Mouse (Mus musculus): ENCODE measurements around the gene Nalcn. TPM values are rescaled to one million over a fixed set of nuclear protein-coding genes. Genes with fewer than 3 reads are reported as not detected.

Nalcn gene
- polyA plus RNA-seq, 1 experiment from 2014 or later = 0.09 TPM

DNA sequence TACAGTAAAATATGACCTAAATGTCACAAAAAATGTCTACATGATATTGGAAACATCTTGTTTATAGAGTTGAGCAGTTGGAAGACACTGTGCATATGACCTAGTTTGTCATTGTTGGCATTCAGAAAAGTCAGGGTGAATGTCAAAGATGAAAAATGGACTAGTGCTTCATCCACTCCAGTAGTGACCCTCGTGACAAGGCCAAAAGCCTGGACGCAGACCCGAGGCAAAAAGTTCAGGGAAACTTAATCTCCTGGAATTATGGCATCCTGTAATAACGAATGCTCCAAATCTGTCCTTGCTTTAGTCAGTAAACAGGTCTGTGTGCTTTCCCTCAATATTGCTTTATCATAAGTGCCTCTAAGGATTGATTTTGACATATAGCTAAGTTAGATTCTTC, 51.6 kb downstream of the Nalcn start:
- H3K4me2 ChIP-seq = no peak overlapping the region
- no peak overlapping the region for H3K9ac ChIP-seq
- no peak overlapping the region for H3K4me3 ChIP-seq
- H3K9me3 ChIP-seq (replicated peaks) = no peaks in the 10 kb centered on the region
- H3K27me3 ChIP-seq (replicated peaks) = no peaks in the 10 kb centered on the region
- 75% methylated on average over 4 of the region's 4 CpGs for WGBS
- no peaks in the 10 kb centered on the region for H3K4me1 ChIP-seq (replicated peaks)
- no peaks in the 10 kb centered on the region for H3K36me3 ChIP-seq
- no peak for ATAC-seq (ENCODE audit: insufficient number of reproducible peaks, low FRiP score)
- H3K27ac ChIP-seq (ENCODE audit: poor library complexity, severe bottlenecking) = no peak overlapping the region

DNA sequence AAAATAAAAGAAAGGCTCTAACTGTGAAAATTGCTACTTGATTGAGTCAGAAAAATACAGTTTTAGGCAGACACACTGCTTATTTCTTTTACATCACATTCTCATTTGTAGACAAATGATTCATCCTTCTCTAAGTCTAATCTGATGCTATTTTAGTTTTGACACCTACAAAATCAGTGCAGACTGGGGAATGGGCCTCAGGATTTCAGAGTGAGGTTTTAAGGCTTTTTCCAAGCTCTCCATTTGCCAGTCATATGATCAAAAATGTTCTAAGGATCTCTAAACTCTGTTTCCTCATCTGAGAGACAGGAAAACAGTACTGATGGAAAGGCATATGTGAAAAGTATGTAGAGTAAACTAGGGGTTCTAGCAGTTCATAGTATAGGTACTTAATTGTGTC, 52.0 kb downstream of the Nalcn start:
- H3K4me3 ChIP-seq = no peak overlapping the region
- no peaks in the 10 kb centered on the region for H3K9me3 ChIP-seq (replicated peaks)
- H3K9ac ChIP-seq = no peak overlapping the region
- no peak for ATAC-seq (ENCODE audit: insufficient number of reproducible peaks, low FRiP score)
- H3K36me3 ChIP-seq = no peaks in the 10 kb centered on the region
- H3K27me3 ChIP-seq (replicated peaks) = no peaks in the 10 kb centered on the region
- H3K27ac ChIP-seq (ENCODE audit: poor library complexity, severe bottlenecking) = no peak overlapping the region
- no peaks in the 10 kb centered on the region for H3K4me1 ChIP-seq (replicated peaks)
- no peak overlapping the region for H3K4me2 ChIP-seq

DNA sequence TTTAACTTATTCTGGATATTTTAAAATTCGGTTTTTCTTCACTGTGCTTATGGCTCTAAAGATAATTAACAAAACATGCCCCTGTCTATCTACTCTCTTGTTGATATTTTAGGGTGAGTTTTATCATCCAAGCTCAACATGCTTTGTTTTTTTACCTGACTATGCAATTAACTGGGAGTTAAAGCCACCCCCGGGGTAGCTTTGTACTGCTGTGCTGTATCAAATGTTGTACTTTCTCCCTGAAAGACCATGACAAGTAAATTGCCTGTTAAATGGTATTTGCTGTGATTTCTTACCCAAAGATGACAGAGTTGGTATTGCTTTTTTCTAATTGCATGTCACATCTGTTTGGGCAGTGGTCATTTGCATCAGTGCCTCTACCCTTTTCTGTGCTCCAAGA, 60.3 kb downstream of the Nalcn start:
- Histone ChIP-seq H3K9me3 (replicated peaks) (no peaks in the 10 kb centered on the region), H3K36me3 (no peaks in the 10 kb centered on the region), H3K4me3 (no peak overlapping the region), H3K27ac (ENCODE audit: poor library complexity, severe bottlenecking) (no peak overlapping the region), H3K4me1 (replicated peaks) (no peaks in the 10 kb centered on the region), H3K9ac (no peak overlapping the region), H3K27me3 (replicated peaks) (no peaks in the 10 kb centered on the region), H3K4me2 (no peak overlapping the region)
- ATAC-seq (ENCODE audit: insufficient number of reproducible peaks, low FRiP score) = no peak
- WGBS = 56% methylated on average over 2 of the region's 2 CpGs

DNA sequence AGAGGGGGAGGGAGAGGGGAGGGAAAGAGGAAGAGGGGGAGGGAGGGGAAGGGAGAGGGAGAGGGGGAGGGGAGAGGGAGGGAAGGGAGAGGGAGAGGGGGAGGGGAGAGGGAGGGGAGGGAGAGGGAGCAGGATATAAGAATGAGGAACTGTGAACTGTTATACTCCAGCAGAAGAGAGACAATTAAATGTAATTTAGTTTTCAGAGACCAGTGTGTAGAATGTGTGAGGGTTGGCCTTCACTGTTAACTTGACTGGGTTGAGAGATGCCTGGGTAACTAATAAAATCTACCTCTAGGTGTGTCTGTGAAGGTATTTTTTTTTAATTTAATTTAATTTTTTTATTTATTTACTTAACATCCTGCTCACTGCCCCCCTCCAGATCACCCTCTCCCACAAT, 71.4 kb downstream of the Nalcn start:
- Histone ChIP-seq H3K36me3 (no peaks in the 10 kb centered on the region), H3K4me2 (no peak overlapping the region), H3K9me3 (replicated peaks) (no peaks in the 10 kb centered on the region), H3K9ac (no peak overlapping the region), H3K27me3 (replicated peaks) (no peaks in the 10 kb centered on the region), H3K4me3 (no peak overlapping the region), H3K4me1 (replicated peaks) (no peaks in the 10 kb centered on the region), H3K27ac (ENCODE audit: poor library complexity, severe bottlenecking) (no peak overlapping the region)
- no peak for ATAC-seq (ENCODE audit: insufficient number of reproducible peaks, low FRiP score)

GRCm38 (mm10) chr14:123554936-123555335, 72.0 kb downstream of the Nalcn start:
- no peak overlapping the region for H3K27ac ChIP-seq (ENCODE audit: poor library complexity, severe bottlenecking)
- H3K4me3 ChIP-seq = no peak overlapping the region
- H3K9me3 ChIP-seq (replicated peaks) = no peaks in the 10 kb centered on the region
- no peak overlapping the region for H3K9ac ChIP-seq
- H3K4me2 ChIP-seq = no peak overlapping the region
- no peaks in the 10 kb centered on the region for H3K36me3 ChIP-seq
- no peak for ATAC-seq (ENCODE audit: insufficient number of reproducible peaks, low FRiP score)
- WGBS = 56% methylated on average over 4 of the region's 4 CpGs
- H3K27me3 ChIP-seq (replicated peaks) = no peaks in the 10 kb centered on the region
- H3K4me1 ChIP-seq (replicated peaks) = no peaks in the 10 kb centered on the region

DNA sequence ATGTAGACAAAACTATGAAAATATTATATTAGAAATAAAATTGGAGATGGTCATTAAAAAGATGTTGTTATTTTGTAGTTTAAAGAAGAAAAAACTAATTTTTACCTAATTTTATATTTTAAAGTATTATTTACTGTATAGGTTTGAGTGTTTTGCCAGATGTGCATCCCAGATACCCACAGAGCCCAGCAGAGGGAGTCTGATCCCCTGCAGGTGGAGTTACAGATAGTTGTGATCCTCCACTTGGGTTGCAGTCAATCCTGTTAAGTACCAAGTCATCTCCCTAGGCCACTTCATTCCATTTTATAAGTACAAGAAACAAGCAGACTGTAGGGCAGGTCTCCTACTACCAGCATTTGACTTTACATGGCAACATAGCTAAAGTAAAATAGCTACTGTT, 84.6 kb downstream of the Nalcn start:
- Histone ChIP-seq H3K9ac (no peak overlapping the region), H3K27me3 (replicated peaks) (no peaks in the 10 kb centered on the region), H3K36me3 (no peaks in the 10 kb centered on the region), H3K9me3 (replicated peaks) (no peaks in the 10 kb centered on the region), H3K4me1 (replicated peaks) (no peaks in the 10 kb centered on the region), H3K27ac (ENCODE audit: poor library complexity, severe bottlenecking) (no peak overlapping the region), H3K4me3 (no peak overlapping the region), H3K4me2 (no peak overlapping the region)
- ATAC-seq (ENCODE audit: insufficient number of reproducible peaks, low FRiP score) = no peak

- Histone ChIP-seq H3K9me3 (replicated peaks) (no peaks in the 10 kb centered on the region), H3K27me3 (replicated peaks) (no peaks in the 10 kb centered on the region), H3K4me3 (no peak overlapping the region), H3K4me2 (no peak overlapping the region), H3K9ac (no peak overlapping the region), H3K27ac (ENCODE audit: poor library complexity, severe bottlenecking) (no peak overlapping the region), H3K4me1 (replicated peaks) (no peaks in the 10 kb centered on the region), H3K36me3 (no peaks in the 10 kb centered on the region)
- 79% methylated on average over 2 of the region's 2 CpGs for WGBS
- no peak for ATAC-seq (ENCODE audit: insufficient number of reproducible peaks, low FRiP score)
These were observed 91.3 kb downstream of the Nalcn start for GRCm38 (mm10) chr14:123535636-123536035.

DNA sequence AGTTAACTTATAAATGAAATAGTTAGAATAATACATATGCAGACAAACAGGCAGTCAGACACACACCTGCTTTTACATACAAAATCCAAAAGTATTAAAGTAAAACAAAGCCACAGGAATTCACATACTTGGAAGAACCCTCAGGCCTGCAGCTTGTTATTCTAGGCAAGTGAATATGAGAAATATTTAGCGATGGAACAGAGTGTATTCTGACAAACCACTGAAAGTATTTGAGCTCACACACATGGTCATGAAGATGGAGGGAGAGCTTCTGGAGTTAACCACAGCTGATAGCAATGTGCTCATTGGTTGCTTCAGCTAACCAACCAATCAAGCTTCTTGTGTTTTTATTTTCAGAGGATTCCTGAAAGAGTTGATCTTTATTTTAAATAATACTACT, 93.9 kb downstream of the Nalcn start:
- Histone ChIP-seq H3K4me1 (replicated peaks) (no peaks in the 10 kb centered on the region), H3K27me3 (replicated peaks) (no peaks in the 10 kb centered on the region), H3K9ac (no peak overlapping the region), H3K4me3 (no peak overlapping the region), H3K27ac (ENCODE audit: poor library complexity, severe bottlenecking) (no peak overlapping the region), H3K36me3 (no peaks in the 10 kb centered on the region), H3K9me3 (replicated peaks) (no peaks in the 10 kb centered on the region), H3K4me2 (no peak overlapping the region)
- WGBS = 76% methylated on average over 1 of the region's 1 CpGs
- no peak for ATAC-seq (ENCODE audit: insufficient number of reproducible peaks, low FRiP score)

DNA sequence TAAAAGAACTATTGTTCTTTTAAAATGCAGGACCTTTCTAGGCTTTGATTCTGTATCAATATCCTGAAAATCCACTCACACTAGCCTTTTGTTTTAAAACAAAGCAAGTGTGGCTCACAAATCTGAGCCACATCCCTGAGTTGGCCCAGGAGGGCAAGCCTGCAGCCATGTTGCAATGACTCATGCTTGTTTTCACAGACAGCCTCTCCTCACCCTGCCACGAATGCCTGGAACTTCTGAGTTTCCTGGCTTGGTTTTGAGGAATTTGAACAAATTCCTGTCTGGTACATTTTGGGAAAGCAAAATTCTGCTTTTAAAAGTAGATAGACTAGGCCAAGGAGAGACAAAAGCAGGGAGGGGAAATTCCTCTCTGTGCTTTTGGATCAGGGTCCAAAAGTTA, 95.7 kb downstream of the Nalcn start:
- Histone ChIP-seq H3K9ac (no peak overlapping the region), H3K9me3 (replicated peaks) (no peaks in the 10 kb centered on the region), H3K4me1 (replicated peaks) (no peaks in the 10 kb centered on the region), H3K27me3 (replicated peaks) (no peaks in the 10 kb centered on the region), H3K27ac (ENCODE audit: poor library complexity, severe bottlenecking) (no peak overlapping the region), H3K4me3 (no peak overlapping the region), H3K36me3 (no peaks in the 10 kb centered on the region), H3K4me2 (no peak overlapping the region)
- WGBS = 30% methylated on average over 1 of the region's 1 CpGs
- no peak for ATAC-seq (ENCODE audit: insufficient number of reproducible peaks, low FRiP score)

DNA sequence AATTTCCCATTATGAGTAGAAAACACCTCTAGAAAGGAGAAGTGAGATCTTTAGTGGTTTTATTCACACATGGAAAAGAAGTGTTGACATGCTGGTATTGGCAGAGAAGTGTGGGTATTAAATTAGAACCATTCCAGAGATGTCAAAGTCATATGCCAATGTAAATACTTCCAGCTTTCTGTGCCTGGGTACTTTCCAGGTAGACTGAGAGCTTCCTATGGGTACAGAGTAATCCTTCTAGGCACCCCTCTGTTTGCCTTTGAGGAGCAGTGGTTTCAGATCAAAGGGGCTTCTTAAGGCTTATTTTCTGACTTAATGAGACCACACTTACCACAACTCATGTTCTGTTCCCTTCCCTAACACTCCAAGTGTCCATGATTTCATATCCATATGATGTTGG, 97.8 kb downstream of the Nalcn start:
- Histone ChIP-seq H3K27me3 (replicated peaks) (no peaks in the 10 kb centered on the region), H3K36me3 (no peaks in the 10 kb centered on the region), H3K4me1 (replicated peaks) (no peaks in the 10 kb centered on the region), H3K9ac (no peak overlapping the region), H3K4me3 (no peak overlapping the region), H3K4me2 (no peak overlapping the region), H3K9me3 (replicated peaks) (no peaks in the 10 kb centered on the region), H3K27ac (ENCODE audit: poor library complexity, severe bottlenecking) (no peak overlapping the region)
- no peak for ATAC-seq (ENCODE audit: insufficient number of reproducible peaks, low FRiP score)

DNA sequence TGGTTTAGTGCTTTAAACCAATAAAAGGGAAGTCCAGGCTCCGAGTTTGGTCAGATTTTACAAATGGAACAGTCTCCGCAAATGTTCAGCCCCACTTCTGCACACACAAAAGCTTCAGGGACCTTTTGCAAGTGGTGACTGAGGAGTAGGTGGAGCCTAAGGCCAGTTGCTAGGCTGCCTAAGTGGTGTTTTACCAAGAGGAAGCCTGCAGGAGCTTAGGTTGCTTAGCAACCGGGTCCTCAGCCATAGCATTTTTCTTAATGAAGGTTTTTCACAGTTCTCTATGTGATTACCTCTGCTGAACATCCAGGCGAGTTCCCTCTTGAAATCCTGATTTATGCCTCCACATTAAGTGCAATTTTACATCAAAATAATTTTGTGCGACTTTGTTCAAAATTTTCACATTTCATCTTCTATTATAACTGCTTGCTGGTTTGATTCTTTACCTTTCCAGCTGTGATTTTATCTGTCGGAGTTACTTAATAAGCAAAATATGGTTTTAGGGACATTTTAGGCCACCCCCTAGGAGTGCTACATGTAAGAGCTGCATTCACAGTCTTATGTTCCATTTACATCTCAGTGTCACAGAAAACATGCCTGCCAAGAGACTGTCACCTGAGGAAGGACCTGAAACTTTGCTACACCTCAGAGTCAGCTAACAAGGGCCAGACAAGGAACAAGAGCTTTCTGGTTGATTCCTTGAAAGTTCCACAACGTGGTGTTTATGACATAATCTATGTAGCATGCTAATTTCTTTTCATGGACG, 113.4 kb downstream of the Nalcn start:
- ATAC-seq (ENCODE audit: insufficient number of reproducible peaks, low FRiP score) = no peak; the same call in 1 of the 2 replicates

GRCm38 (mm10) chr14:123512923-123513322, 114.0 kb downstream of the Nalcn start:
- Histone ChIP-seq H3K27me3 (replicated peaks) (no peaks in the 10 kb centered on the region), H3K9me3 (replicated peaks) (no peaks in the 10 kb centered on the region), H3K4me3 (no peak overlapping the region), H3K4me1 (replicated peaks) (no peaks in the 10 kb centered on the region), H3K27ac (ENCODE audit: poor library complexity, severe bottlenecking) (no peak overlapping the region), H3K4me2 (no peak overlapping the region), H3K36me3 (no peaks in the 10 kb centered on the region), H3K9ac (no peak overlapping the region)
- 84% methylated on average over 2 of the region's 2 CpGs for WGBS
- no peak for ATAC-seq (ENCODE audit: insufficient number of reproducible peaks, low FRiP score)

More for the DNA sequence above, 113.4 kb downstream of the Nalcn start:
- Histone ChIP-seq H3K27ac (ENCODE audit: poor library complexity, severe bottlenecking) (no peak overlapping the region), H3K36me3 (no peaks in the 10 kb centered on the region), H3K4me1 (replicated peaks) (no peaks in the 10 kb centered on the region), H3K27me3 (replicated peaks) (no peaks in the 10 kb centered on the region), H3K4me3 (no peak overlapping the region), H3K4me2 (no peak overlapping the region), H3K9me3 (replicated peaks) (no peaks in the 10 kb centered on the region), H3K9ac (no peak overlapping the region)
- 40% methylated on average over 8 of the region's 8 CpGs for WGBS
